Mouse (Mus musculus) limb, embryonic 12.5 days (tissue): ENCODE data around the gene Foxo6. TPM values are rescaled to one million over a fixed set of nuclear protein-coding genes. Genes with fewer than 3 reads are reported as not detected.

ENCODE experiments used
- ATAC-seq: fragments of 200-750 bp; cut with Nextera tagmentation; 2 replicates; pipeline ENCODE4 v1.8.0; 2017; ENCODE audit warnings: low read depth, moderate TSS enrichment; ENCODE audit not compliant: insufficient number of reproducible peaks, insufficient read depth, low FRiP score, low TSS enrichment
- H3K27ac ChIP-seq: fragments of 300-500 bp; sonication (generic); 2 replicates; pipeline ENCODE4 v1.5.1; 2016; ENCODE audit warnings: mild to moderate bottlenecking, moderate library complexity
- H3K27me3 ChIP-seq: fragments of 300-500 bp; sonication (generic); 2 replicates; pipeline ENCODE4 v1.6.1; 2016; ENCODE audit warnings: mild to moderate bottlenecking, moderate library complexity
- H3K36me3 ChIP-seq: fragments of 300-500 bp; sonication (generic); 2 replicates; pipeline ENCODE4 v1.6.1; 2016; ENCODE audit warnings: mild to moderate bottlenecking, moderate library complexity
- H3K4me1 ChIP-seq: fragments of 300-500 bp; sonication (generic); replicated peaks from 2 replicates; pipeline ENCODE4 v1.6.1; 2016
- H3K4me2 ChIP-seq: fragments of 300-500 bp; sonication (generic); 2 replicates; pipeline ENCODE4 v1.6.1; 2016; ENCODE audit warnings: mild to moderate bottlenecking, moderate library complexity
- H3K4me3 ChIP-seq: fragments of 300-500 bp; sonication (generic); replicated peaks from 2 replicates; pipeline ENCODE4 v1.5.1; 2016; ENCODE audit warnings: mild to moderate bottlenecking
- H3K9ac ChIP-seq: fragments of 300-500 bp; sonication (generic); replicated peaks from 2 replicates; pipeline ENCODE4 v1.6.1; 2016; ENCODE audit warnings: mild to moderate bottlenecking, moderate library complexity
- H3K9me3 ChIP-seq: fragments of 300-500 bp; sonication (generic); 2 replicates; pipeline ENCODE4 v1.6.1; 2016; ENCODE audit warnings: mild to moderate bottlenecking, moderate library complexity
- WGBS: fragments of 180-500 bp; shearing (Covaris S2); methylation state at CpG from one replicate; pipeline ENCODE4 v1.1.7; 2016; 5-methylcytosine and 5-hydroxymethylcytosine counted together
- polyA plus RNA-seq: library from polyadenylated mRNA; unstranded; fragments of >200 nt; fragmentation: Nextera tagmentation; extraction: Ambion mirVana; gene quantifications from 2 replicates; pipeline ENCODE4 v1.2.1, GENCODE M21; 2016

The Foxo6 gene
- polyA plus RNA-seq, 1 experiment from 2014 or later = 0.10 TPM

- Histone ChIP-seq H3K36me3 (no peaks in the 10 kb centered on the region), H3K4me1 (peaks cover 30% of the 10 kb centered on the region), H3K27me3 (peaks cover 100% of the 10 kb centered on the region), H3K4me3 (no peak overlapping the region), H3K9me3 (no peaks in the 10 kb centered on the region), H3K27ac (no peak overlapping the region), H3K4me2 (no peak overlapping the region), H3K9ac (no peak overlapping the region)
- no peak for ATAC-seq
- 72% methylated on average over 4 of the region's 4 CpGs for WGBS
These were observed 16.8 kb downstream of the Foxo6 start for GRCm38 (mm10) chr4:120270148-120270936.

- H3K9ac ChIP-seq = 0 out of 2 replicates have a peak overlapping the region, but pooled peaks have one; percentile 18
- no peaks in the 10 kb centered on the region for H3K36me3 ChIP-seq
- no peak overlapping the region for H3K4me3 ChIP-seq
- no peak overlapping the region for H3K4me2 ChIP-seq
- H3K27me3 ChIP-seq = peaks cover 99% of the 10 kb centered on the region
- H3K27ac ChIP-seq = no peak overlapping the region
- no peak for ATAC-seq
- no peaks in the 10 kb centered on the region for H3K9me3 ChIP-seq
- H3K4me1 ChIP-seq = peaks cover 30% of the 10 kb centered on the region
- WGBS = 9% methylated on average over 9 of the region's 9 CpGs
These were observed 17.7 kb downstream of the Foxo6 start for GRCm38 (mm10) chr4:120269426-120269825.

- H3K36me3 ChIP-seq = no peaks in the 10 kb centered on the region
- peak overlapping the region; percentile 49 for H3K4me3 ChIP-seq
- peak overlapping the region; percentile 75 for H3K4me2 ChIP-seq
- H3K9me3 ChIP-seq = no peaks in the 10 kb centered on the region
- H3K9ac ChIP-seq = peak overlapping the region; percentile 40; the same call in 1 of the 2 replicates
- H3K4me1 ChIP-seq = peaks cover 39% of the 10 kb centered on the region
- H3K27ac ChIP-seq = no peak overlapping the region
- ATAC-seq = no peak
- peaks cover 99% of the 10 kb centered on the region for H3K27me3 ChIP-seq
- 2% methylated on average over 101 of the region's 112 CpGs for WGBS
These were observed 18.7 kb downstream of the Foxo6 start for GRCm38 (mm10) chr4:120268214-120269061.

GRCm38 (mm10) chr4:120267683-120268082 is 19.5 kb downstream of the Foxo6 start:
- Histone ChIP-seq H3K27me3 (peaks cover 98% of the 10 kb centered on the region), H3K9me3 (no peaks in the 10 kb centered on the region), H3K27ac (no peak overlapping the region), H3K36me3 (no peaks in the 10 kb centered on the region), H3K4me1 (peaks cover 47% of the 10 kb centered on the region), H3K9ac (peak overlapping the region; percentile 40; the same call in 1 of the 2 replicates), H3K4me2 (peak overlapping the region; percentile 75), H3K4me3 (peak overlapping the region; percentile 49)
- 8% methylated on average over 25 of the region's 25 CpGs for WGBS
- ATAC-seq = peak; percentile 32; the same call in 1 of the 2 replicates

GRCm38 (mm10) chr4:120267136-120267535 is 20.0 kb downstream of the Foxo6 start:
- peaks cover 98% of the 10 kb centered on the region for H3K27me3 ChIP-seq
- no peak overlapping the region for H3K9ac ChIP-seq
- no peaks in the 10 kb centered on the region for H3K9me3 ChIP-seq
- H3K4me1 ChIP-seq = peaks cover 52% of the 10 kb centered on the region
- H3K27ac ChIP-seq = no peak overlapping the region
- 21% methylated on average over 24 of the region's 24 CpGs for WGBS
- peak overlapping the region; percentile 75 for H3K4me2 ChIP-seq
- H3K4me3 ChIP-seq = peak overlapping the region; percentile 49
- H3K36me3 ChIP-seq = no peaks in the 10 kb centered on the region
- 0 out of 2 replicates have a peak, but pooled peaks have one; percentile 23 for ATAC-seq

GRCm38 (mm10) chr4:120264105-120264504 is 23.0 kb downstream of the Foxo6 start:
- H3K36me3 ChIP-seq = no peaks in the 10 kb centered on the region
- H3K4me1 ChIP-seq = peaks cover 62% of the 10 kb centered on the region
- H3K9ac ChIP-seq = no peak overlapping the region
- 45% methylated on average over 3 of the region's 3 CpGs for WGBS
- ATAC-seq = no peak
- H3K4me2 ChIP-seq = no peak overlapping the region
- no peak overlapping the region for H3K4me3 ChIP-seq
- H3K9me3 ChIP-seq = no peaks in the 10 kb centered on the region
- peaks cover 94% of the 10 kb centered on the region for H3K27me3 ChIP-seq
- H3K27ac ChIP-seq = no peak overlapping the region

GRCm38 (mm10) chr4:120262726-120263125 is 24.4 kb downstream of the Foxo6 start:
- WGBS = 40% methylated on average over 1 of the region's 2 CpGs
- ATAC-seq = no peak

GRCm38 (mm10) chr4:120262206-120262605 is 24.9 kb downstream of the Foxo6 start:
- Histone ChIP-seq H3K4me2 (no peak overlapping the region), H3K9me3 (no peaks in the 10 kb centered on the region), H3K27me3 (peaks cover 93% of the 10 kb centered on the region), H3K36me3 (no peaks in the 10 kb centered on the region), H3K4me3 (no peak overlapping the region), H3K27ac (no peak overlapping the region), H3K4me1 (peaks cover 48% of the 10 kb centered on the region), H3K9ac (no peak overlapping the region)
- ATAC-seq = no peak
- 9% methylated on average over 10 of the region's 10 CpGs for WGBS

More at GRCm38 (mm10) chr4:120262726-120263125, 24.4 kb downstream of the Foxo6 start:
- H3K4me3 ChIP-seq = no peak overlapping the region
- H3K9ac ChIP-seq = no peak overlapping the region
- no peak overlapping the region for H3K4me2 ChIP-seq
- H3K27ac ChIP-seq = no peak overlapping the region
- peaks cover 93% of the 10 kb centered on the region for H3K27me3 ChIP-seq
- no peaks in the 10 kb centered on the region for H3K9me3 ChIP-seq
- H3K4me1 ChIP-seq = peaks cover 53% of the 10 kb centered on the region
- no peaks in the 10 kb centered on the region for H3K36me3 ChIP-seq

- no peaks in the 10 kb centered on the region for H3K9me3 ChIP-seq
- H3K27me3 ChIP-seq = peaks cover 90% of the 10 kb centered on the region
- no peak overlapping the region for H3K4me3 ChIP-seq
- ATAC-seq = no peak
- peaks cover 59% of the 10 kb centered on the region for H3K4me1 ChIP-seq
- 12% methylated on average over 21 of the region's 21 CpGs for WGBS
- H3K4me2 ChIP-seq = peak overlapping the region; percentile 36
- no peak overlapping the region for H3K27ac ChIP-seq
- no peak overlapping the region for H3K9ac ChIP-seq
- H3K36me3 ChIP-seq = no peaks in the 10 kb centered on the region
These were observed 27.6 kb downstream of the Foxo6 start for GRCm38 (mm10) chr4:120259356-120260181.

GRCm38 (mm10) chr4:120248800-120249261 is 38.3 kb downstream of the Foxo6 start:
- no peak overlapping the region; the same call in 1 of the 2 replicates for H3K9ac ChIP-seq
- ATAC-seq = no peak
- 3% methylated on average over 8 of the region's 8 CpGs for WGBS
- H3K36me3 ChIP-seq = no peaks in the 10 kb centered on the region
- H3K27me3 ChIP-seq = no peaks in the 10 kb centered on the region
- no peak overlapping the region for H3K4me3 ChIP-seq
- no peaks in the 10 kb centered on the region for H3K9me3 ChIP-seq
- peaks cover 39% of the 10 kb centered on the region for H3K4me1 ChIP-seq
- H3K4me2 ChIP-seq = 0 out of 2 replicates have a peak overlapping the region, but pooled peaks have one; percentile 18
- H3K27ac ChIP-seq = 0 out of 2 replicates have a peak overlapping the region, but pooled peaks have one; percentile 19
